Mouse (Mus musculus) limb, embryonic 14.5 days (tissue): ENCODE data around the gene Prmt7. TPM values are rescaled to one million over a fixed set of nuclear protein-coding genes. Genes with fewer than 3 reads are reported as not detected.

Experiments
- ATAC-seq: fragments of 200-750 bp; cut with Nextera tagmentation; 2 replicates; pipeline ENCODE4 v1.8.0; 2017; ENCODE audit warnings: low read depth, moderate number of reproducible peaks, moderate TSS enrichment; ENCODE audit not compliant: low FRiP score
- DNase-seq: peaks from one replicate; pipeline ENCODE4 v3.0.0-alpha.2; 2015; ENCODE audit warnings: low spot score
- H3K27ac ChIP-seq: fragments of 300-500 bp; sonication (generic); replicated peaks from 2 replicates; pipeline ENCODE4 v1.5.1; 2014; ENCODE audit warnings: low read depth, mild to moderate bottlenecking, low read length, moderate library complexity, mixed read lengths
- H3K27me3 ChIP-seq: fragments of 300-500 bp; sonication (generic); 2 replicates; pipeline ENCODE4 v1.6.1; 2014; ENCODE audit warnings: low read length, mixed read lengths; ENCODE audit not compliant: control insufficient read depth, insufficient read depth
- H3K36me3 ChIP-seq: fragments of 300-500 bp; sonication (generic); 2 replicates; pipeline ENCODE4 v1.6.1; 2014; ENCODE audit warnings: mild to moderate bottlenecking, low read length, moderate library complexity, mixed read lengths; ENCODE audit not compliant: control insufficient read depth, insufficient read depth
- H3K4me1 ChIP-seq: fragments of 300-500 bp; sonication (generic); 2 replicates; pipeline ENCODE4 v1.6.1; 2014; ENCODE audit warnings: antibody characterized with exemption, low read length, mixed read lengths; ENCODE audit not compliant: control insufficient read depth, insufficient read depth
- H3K4me2 ChIP-seq: fragments of 300-500 bp; sonication (generic); replicated peaks from 2 replicates; pipeline ENCODE4 v1.6.1; 2014; ENCODE audit warnings: low read depth, mild to moderate bottlenecking, low read length, moderate library complexity; ENCODE audit not compliant: severe bottlenecking
- H3K4me3 ChIP-seq: fragments of 300-500 bp; sonication (generic); replicated peaks from 2 replicates; pipeline ENCODE4 v1.5.1; 2014; ENCODE audit warnings: low read length
- H3K9ac ChIP-seq: fragments of 300-500 bp; sonication (generic); 2 replicates; pipeline ENCODE4 v1.6.1; 2014; ENCODE audit warnings: mild to moderate bottlenecking, low read depth, low read length, moderate library complexity; ENCODE audit not compliant: severe bottlenecking
- H3K9me3 ChIP-seq: fragments of 300-500 bp; sonication (generic); 2 replicates; pipeline ENCODE4 v1.6.1; 2016; ENCODE audit warnings: low read length; ENCODE audit not compliant: control insufficient read depth
- POLR2A ChIP-seq: fragments of 200-500 bp; IDR thresholded peaks from 2 replicates; pipeline ENCODE4 v1.8.0; 2012; ENCODE audit warnings: inconsistent platforms, mild to moderate bottlenecking, moderate library complexity, borderline replicate concordance; ENCODE audit not compliant: insufficient read depth, insufficient read length; ENCODE audit errors: extremely low read depth
- WGBS: fragments of 180-500 bp; shearing (Covaris S2); extraction: QIAGEN DNeasy Blood & Tissue Kit; methylation state at CpG from one replicate; pipeline ENCODE4 v1.1.7; 2014; 5-methylcytosine and 5-hydroxymethylcytosine counted together
- polyA plus RNA-seq, 2 experiments: library from polyadenylated mRNA; depleted of rRNA in 1 of 2; stranded (reverse) in 1 of 2; unstranded in 1 of 2; fragments of >200 nt; fragmentation: Nextera tagmentation in 1 of 2; extraction: Ambion mirVana in 1 of 2; gene quantifications; 2 replicates each; pipeline versions ENCODE4 v1.2.1 to v1.2.3; 2012 to 2014

Prmt7 gene
- polyA plus RNA-seq, 2 experiments = 35.5 to 46.6 TPM

- Histone ChIP-seq H3K27ac (no peak overlapping the region), H3K9me3 (no peaks in the 10 kb centered on the region), H3K27me3 (no peaks in the 10 kb centered on the region), H3K9ac (no peak overlapping the region), H3K4me1 (no peaks in the 10 kb centered on the region), H3K4me2 (no peak overlapping the region), H3K4me3 (no peak overlapping the region), H3K36me3 (no peaks in the 10 kb centered on the region)
- ATAC-seq (no peak), DNase-seq (no peak)
- WGBS = 65% methylated on average over 9 of the region's 9 CpGs
- no peak for TF ChIP-seq POLR2A
Observed at GRCm38 (mm10) chr8:106300739-106301715, 90.3 kb downstream of the Prmt7 start.

Other genes with a start within 250 kb of the Prmt7 start
- gene Slc12a4, start 244.8 kb upstream of the Prmt7 start, polyA plus RNA-seq (2012; rRNA removed) = 116 and 135 TPM in 2 replicates
- gene Slc12a4, start 244.8 kb upstream of the Prmt7 start, polyA plus RNA-seq (2014; fragmentation: Nextera tagmentation; extraction: Ambion mirVana) = 46.0 and 56.2 TPM in 2 replicates
- not detected in 2 replicates for gene Dpep3, start 231.5 kb upstream of the Prmt7 start, polyA plus RNA-seq (2012; rRNA removed)
- 0.11 TPM in 1 of 2 replicates, not detected in the other for gene Dpep3, start 231.5 kb upstream of the Prmt7 start, polyA plus RNA-seq (2014; fragmentation: Nextera tagmentation; extraction: Ambion mirVana)
- 24.4 and 25.6 TPM in 2 replicates for gene Dus2, start 219.6 kb upstream of the Prmt7 start, polyA plus RNA-seq (2012; rRNA removed)
- gene Dus2, start 219.6 kb upstream of the Prmt7 start, polyA plus RNA-seq (2014; fragmentation: Nextera tagmentation; extraction: Ambion mirVana) = 22.4 and 25.0 TPM in 2 replicates
- gene Dpep2nb, start 205.0 kb upstream of the Prmt7 start, polyA plus RNA-seq (2012; rRNA removed) = 0.05 TPM in 1 of 2 replicates, not detected in the other
- gene Dpep2nb, start 205.0 kb upstream of the Prmt7 start, polyA plus RNA-seq (2014; fragmentation: Nextera tagmentation; extraction: Ambion mirVana) = 0.17 TPM in 1 of 2 replicates, not detected in the other
- gene Ddx28, start 199.1 kb upstream of the Prmt7 start, polyA plus RNA-seq (2012; rRNA removed) = 12.9 and 14.9 TPM in 2 replicates
- gene Ddx28, start 199.1 kb upstream of the Prmt7 start, polyA plus RNA-seq (2014; fragmentation: Nextera tagmentation; extraction: Ambion mirVana) = 17.2 and 19.5 TPM in 2 replicates
- 27.2 and 31.6 TPM in 2 replicates for gene Nfatc3, start 152.1 kb upstream of the Prmt7 start, polyA plus RNA-seq (2012; rRNA removed)
- gene Nfatc3, start 152.1 kb upstream of the Prmt7 start, polyA plus RNA-seq (2014; fragmentation: Nextera tagmentation; extraction: Ambion mirVana) = 7.8 and 9.6 TPM in 2 replicates
- gene Esrp2, start 74.0 kb upstream of the Prmt7 start, polyA plus RNA-seq (2012; rRNA removed) = 29.5 and 34.3 TPM in 2 replicates
- gene Esrp2, start 74.0 kb upstream of the Prmt7 start, polyA plus RNA-seq (2014; fragmentation: Nextera tagmentation; extraction: Ambion mirVana) = 38.8 and 38.9 TPM in 2 replicates
- gene Pla2g15, start 60.5 kb upstream of the Prmt7 start, polyA plus RNA-seq (2012; rRNA removed) = 13.7 and 15.0 TPM in 2 replicates
- 6.3 and 7.8 TPM in 2 replicates for gene Pla2g15, start 60.5 kb upstream of the Prmt7 start, polyA plus RNA-seq (2014; fragmentation: Nextera tagmentation; extraction: Ambion mirVana)
- gene Slc7a6, start 42.1 kb upstream of the Prmt7 start, polyA plus RNA-seq (2012; rRNA removed) = 42.1 and 57.6 TPM in 2 replicates
- 55.7 and 73.1 TPM in 2 replicates for gene Slc7a6, start 42.1 kb upstream of the Prmt7 start, polyA plus RNA-seq (2014; fragmentation: Nextera tagmentation; extraction: Ambion mirVana)
- 52.4 and 58.3 TPM in 2 replicates for gene Slc7a6os, start within 50 bp of the Prmt7 start, polyA plus RNA-seq (2012; rRNA removed)
- 32.5 and 36.1 TPM in 2 replicates for gene Slc7a6os, start within 50 bp of the Prmt7 start, polyA plus RNA-seq (2014; fragmentation: Nextera tagmentation; extraction: Ambion mirVana)
- 17.5 and 22.5 TPM in 2 replicates for gene Smpd3, start 127.1 kb downstream of the Prmt7 start, polyA plus RNA-seq (2012; rRNA removed)
- 7.4 and 11.2 TPM in 2 replicates for gene Smpd3, start 127.1 kb downstream of the Prmt7 start, polyA plus RNA-seq (2014; fragmentation: Nextera tagmentation; extraction: Ambion mirVana)
- 15.2 and 19.7 TPM in 2 replicates for gene Zfp90, start 204.4 kb downstream of the Prmt7 start, polyA plus RNA-seq (2012; rRNA removed)
- gene Zfp90, start 204.4 kb downstream of the Prmt7 start, polyA plus RNA-seq (2014; fragmentation: Nextera tagmentation; extraction: Ambion mirVana) = 20.6 and 26.5 TPM in 2 replicates